Mouse (Mus musculus) urinary bladder, postnatal 4 days (tissue): Measurements from ENCODE around the gene Tbl1xr1.

Source experiments
- DNase-seq, 2 experiments: peaks; one replicate each; pipeline ENCODE4 v3.0.0; 2021 to 2022; ENCODE audit warnings: low spot score in 2 of 2

The Tbl1xr1 gene

GRCm38 (mm10) chr3:22076561-22076935 lies at the start of gene Tbl1xr1:
Gene Tbl1xr1 (plus strand): TSS chr3:22076652.
- DNase-seq, result peak; percentile 92 to 93

DNA sequence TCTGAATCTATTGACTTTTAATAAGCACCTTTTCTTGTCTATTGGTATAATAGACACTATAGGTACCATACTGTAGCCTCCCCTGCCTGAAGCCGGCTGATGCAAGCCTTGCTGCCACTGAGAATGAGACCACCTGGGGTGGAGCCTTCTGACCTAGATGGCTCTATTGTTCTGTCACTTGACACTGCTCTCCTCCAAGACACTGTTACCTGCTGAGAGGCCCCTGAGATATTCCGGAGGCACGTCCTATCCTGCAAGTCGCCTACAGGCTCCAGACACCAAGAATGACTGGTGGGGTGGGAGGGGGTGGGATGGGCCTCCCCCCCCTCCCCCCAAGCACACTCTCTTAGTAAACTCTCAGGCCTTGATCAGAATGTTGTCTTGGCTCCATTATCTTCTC lies 38.4 kb upstream of the Tbl1xr1 start:
- DNase-seq, result no peak

DNA sequence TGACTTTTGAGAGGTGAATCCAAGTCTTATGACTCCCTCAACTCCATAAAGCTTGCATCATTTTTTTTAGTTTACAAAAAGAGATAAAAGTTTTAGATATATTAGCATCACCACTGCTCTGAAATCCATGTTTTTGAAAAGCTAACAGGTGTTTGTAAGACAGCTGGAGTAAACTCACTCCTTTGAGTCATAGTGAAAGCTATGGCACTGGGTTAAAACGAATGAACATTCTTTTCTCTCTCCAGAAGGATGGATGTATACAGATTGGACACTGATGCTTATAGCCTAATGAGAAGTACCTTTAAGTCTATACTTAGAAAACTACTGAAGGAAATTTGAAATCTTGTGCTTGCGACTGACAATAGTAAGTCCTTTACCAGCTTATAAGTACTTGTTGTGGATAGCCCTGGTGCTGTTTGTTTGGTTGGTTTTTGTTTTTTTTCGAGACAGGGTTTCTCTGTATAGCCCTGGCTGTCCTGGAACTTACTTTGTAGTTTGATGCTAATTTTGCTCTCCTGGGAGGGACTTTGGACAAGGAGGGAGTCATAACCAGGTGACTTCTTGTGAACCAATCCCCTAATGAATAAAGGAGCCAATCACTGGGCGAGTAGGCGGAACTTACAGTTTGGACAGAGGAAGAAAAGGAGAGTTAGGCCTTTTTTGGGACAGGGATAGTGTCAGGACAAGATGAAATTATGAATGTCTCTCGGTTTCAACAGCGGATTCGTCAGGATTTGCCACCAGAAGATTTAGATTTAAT lies 37.2 kb upstream of the Tbl1xr1 start:
- no peak for DNase-seq

DNA sequence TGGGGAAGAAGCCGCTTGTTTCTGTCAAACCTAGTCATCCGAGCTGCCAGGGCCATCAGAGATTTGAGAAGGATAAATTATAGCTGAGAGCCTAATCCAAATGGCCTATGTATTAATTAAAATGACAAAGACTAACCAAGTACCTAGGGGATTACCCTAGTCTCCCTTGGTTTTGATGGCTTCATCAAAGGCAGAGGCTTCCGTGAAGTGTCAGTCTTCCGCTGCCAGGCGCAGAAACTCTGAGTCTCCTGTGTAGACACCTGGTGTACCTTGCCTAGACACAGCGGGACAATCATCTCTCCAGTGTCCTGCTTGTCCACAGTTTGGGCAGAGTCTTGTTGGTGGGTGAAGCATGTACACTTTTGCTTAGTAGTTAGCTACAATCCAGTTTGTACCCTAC lies 35.8 kb upstream of the Tbl1xr1 start:
- DNase-seq, result no peak

DNA sequence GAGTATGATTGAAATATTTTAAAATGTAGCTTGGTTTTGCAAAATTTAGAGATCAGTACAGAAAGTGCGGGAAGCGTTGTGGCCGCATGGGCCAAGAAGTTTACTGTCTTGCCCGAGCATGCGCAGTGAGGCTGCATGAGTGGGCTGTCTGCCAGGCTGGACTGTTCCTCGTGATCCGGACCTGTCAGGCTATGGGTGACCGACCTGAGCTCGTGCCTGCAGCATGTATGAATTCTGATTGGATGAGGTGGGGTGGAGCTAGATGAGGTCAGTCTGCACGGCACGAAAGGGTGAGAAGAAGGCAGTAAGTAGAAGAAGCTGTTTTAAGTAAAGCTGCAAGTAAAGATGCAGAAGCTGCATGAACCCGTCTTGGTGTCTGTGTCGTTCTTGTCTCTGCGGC lies 29.2 kb upstream of the Tbl1xr1 start:
- no peak for DNase-seq

GRCm38 (mm10) chr3:22056664-22057328 lies 19.7 kb upstream of the Tbl1xr1 start:
- DNase-seq, result no peak

GRCm38 (mm10) chr3:22058206-22058804 lies 18.1 kb upstream of the Tbl1xr1 start:
- DNase-seq, result no peak

- DNase-seq, result no peak
Observed at GRCm38 (mm10) chr3:22061163-22061562, 15.3 kb upstream of the Tbl1xr1 start.

GRCm38 (mm10) chr3:22068621-22069020 lies 7.8 kb upstream of the Tbl1xr1 start:
- no peak for DNase-seq

DNA sequence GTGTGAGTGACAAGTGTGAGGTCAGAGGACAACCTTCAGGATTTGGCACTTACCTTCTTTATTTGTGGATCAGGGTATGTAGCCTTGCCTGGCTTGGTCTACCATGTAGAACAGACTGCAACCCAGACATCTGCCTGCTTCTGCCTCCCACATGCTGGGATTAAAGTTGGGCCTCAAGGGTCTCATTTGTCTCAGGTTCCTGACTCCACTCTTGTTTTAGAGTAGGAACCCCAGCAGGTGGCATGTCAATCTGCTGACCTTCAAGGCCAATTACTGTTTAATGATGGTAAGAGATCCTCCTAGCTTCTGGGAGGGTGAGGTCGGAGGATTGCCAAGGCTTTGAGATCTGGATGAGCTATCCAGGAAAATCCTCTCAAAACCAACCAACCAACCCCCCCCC lies 2.5 kb upstream of the Tbl1xr1 start:
- DNase-seq, result no peak

GRCm38 (mm10) chr3:22074591-22075294 lies 1.7 kb upstream of the Tbl1xr1 start:
- no peak for DNase-seq

GRCm38 (mm10) chr3:22075517-22075886 lies 950 bp upstream of the Tbl1xr1 start:
- no peak for DNase-seq

DNA sequence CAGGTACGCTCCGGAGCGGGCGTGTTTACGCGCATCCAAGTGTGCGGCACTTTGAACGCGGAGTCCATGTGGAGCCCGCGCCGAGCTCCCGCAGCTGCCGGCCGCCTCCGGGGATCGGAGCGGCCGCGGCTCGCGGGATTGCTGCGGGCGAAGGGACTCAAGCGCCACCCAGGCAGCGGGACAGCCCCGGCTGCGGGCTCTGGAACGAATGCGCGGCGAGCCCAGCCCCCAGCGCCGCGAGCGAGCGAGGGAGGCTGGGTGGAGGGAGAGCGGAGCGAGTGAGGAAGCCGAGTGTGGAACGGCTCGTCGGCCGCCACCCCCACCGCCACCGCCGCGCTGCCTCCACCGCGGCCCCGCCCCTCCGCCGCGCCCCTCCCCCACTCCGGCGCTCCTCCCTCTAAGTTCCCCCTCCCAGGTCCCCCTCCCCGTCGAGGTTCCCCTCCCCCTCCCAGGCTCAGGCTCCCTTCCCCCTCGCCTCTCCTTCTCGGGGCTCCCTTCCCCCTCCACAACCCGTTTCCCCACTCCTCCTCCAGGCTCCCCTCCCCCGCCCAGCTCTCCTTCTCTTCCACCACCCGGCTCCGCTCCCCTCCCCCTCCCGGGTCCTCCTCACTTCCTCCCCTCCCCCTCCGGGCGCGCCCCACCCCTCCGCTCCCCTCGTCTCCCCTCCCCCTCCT lies 428 bp upstream of the Tbl1xr1 start:
- DNase-seq, result peak; percentile 80 to 88

GRCm38 (mm10) chr3:22076936-22077656 lies 644 bp downstream of the Tbl1xr1 start:
- DNase-seq, result peak in 1 of 2 experiments; percentile 61

DNA sequence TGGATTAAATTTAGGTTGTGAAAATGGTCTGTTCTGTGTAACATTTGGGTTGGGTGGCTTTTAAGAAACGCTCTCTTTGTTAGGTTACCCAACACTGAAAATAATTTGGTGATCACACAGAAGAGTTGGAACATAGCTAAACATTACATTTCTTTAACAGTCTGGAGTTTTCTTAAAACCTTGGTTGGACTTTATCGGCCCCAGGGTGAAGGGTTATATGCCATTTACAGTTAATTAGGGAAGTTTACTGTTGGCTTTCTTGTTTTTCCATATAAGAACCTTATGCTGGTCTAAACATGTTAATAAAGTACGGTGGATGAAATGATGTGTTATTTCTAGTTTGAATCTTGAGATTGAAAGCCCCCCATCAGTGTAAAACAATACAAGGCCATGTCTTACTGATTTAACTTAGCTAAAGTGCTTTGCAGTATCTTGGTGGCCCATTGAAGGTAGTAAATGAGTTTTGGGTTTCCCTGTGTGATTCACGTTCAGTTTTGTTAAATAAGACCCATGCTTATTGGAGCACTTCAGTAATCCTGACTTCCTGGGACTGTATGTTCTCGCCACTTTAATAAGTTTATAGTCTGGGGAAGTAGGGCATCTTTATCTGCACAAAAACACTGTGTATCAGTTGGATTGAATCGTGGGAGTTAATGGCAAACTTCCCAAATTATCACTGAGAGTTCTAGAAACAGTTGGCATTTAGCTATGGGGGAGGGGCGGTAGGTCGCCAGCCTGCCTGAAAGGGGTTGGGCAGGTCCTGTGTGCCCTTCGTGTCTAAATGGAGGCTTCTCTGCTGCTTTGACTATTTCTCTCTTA lies 1.4 kb downstream of the Tbl1xr1 start:
- DNase-seq, result no peak

- DNase-seq, result no peak
Observed at GRCm38 (mm10) chr3:22078529-22078928, 2.1 kb downstream of the Tbl1xr1 start.

- DNase-seq, result no peak
Observed at GRCm38 (mm10) chr3:22081869-22082268, 5.4 kb downstream of the Tbl1xr1 start.

GRCm38 (mm10) chr3:22082823-22083222 lies 6.4 kb downstream of the Tbl1xr1 start:
- no peak for DNase-seq

DNA sequence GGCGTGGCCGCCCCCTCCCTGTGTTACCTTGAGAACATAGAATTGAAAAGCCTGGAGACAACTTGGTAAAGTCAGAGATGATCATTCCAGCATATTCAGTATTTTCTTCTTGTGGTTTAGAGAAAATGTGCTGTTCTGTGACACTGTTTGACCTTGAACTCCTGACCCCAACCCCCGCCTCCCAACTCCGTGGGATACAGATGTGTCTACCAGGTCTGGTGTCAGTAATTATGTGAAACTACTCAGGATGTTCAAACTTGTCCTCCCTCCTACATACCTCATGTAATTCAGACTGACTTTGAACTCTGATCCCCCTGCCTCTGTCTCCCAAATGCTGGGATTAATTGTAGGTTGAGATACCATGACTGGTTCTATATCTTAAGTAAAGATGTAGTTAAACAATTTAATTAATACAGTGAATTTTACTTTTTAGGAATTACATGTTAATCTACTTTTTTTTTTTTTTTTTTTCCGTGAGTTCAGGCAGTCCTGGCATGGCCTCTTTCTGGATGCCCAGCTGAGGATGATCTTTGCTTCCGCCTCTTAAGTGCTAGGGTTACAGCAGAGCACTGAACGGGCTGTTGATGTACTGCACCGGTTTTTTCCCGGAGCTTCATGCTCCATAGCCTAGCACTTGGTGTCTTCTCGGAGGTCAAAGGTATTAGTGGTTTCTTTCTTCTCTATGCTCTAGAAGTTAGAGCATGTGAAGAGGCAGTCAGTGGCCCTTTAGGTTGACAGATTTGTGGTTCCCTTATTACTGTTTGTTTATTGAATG lies 8.0 kb downstream of the Tbl1xr1 start:
- no peak for DNase-seq

DNA sequence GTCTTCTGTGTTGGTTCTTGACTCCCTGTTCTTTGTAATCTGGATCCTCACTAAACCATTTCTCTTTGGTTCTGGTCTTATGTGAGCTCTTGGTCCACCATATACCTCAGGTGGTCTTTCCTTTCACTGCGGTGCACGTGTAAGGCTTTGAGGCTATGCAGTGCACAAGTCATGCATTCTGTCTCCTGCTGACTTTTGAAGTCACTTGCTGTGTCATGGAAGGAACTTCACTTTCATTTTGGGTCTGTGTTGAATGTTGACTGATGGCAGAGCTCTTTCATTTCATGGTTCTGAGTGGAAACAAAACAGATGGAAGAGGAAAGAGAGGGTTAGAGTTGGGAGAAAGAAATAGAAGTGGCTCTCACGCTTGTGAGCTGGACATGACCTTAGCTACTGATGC lies 13.4 kb downstream of the Tbl1xr1 start:
- no peak for DNase-seq
